Mouse (Mus musculus): ENCODE measurements around the gene Vezf1. TPM values are rescaled to one million over a fixed set of nuclear protein-coding genes. Genes with fewer than 3 reads are reported as not detected.

The Vezf1 gene
- polyA plus RNA-seq, 1 experiment = 18.5 TPM

- Histone ChIP-seq H3K4me3 (ENCODE audit: insufficient read depth, low read length) (no peak overlapping the region), H3K27ac (ENCODE audit: insufficient read depth, low read length) (peak overlapping the region; percentile 98; the same call in 1 of the 2 replicates), H3K4me1 (ENCODE audit: control insufficient read depth, insufficient read depth, low read length) (peaks cover 10% of the 10 kb centered on the region)
- TF ChIP-seq POLR2A (IDR thresholded peaks at IDR 0.05; ENCODE audit: extremely low read depth, insufficient read depth, low read length) (no peak), CTCF (IDR thresholded peaks at IDR 0.05; ENCODE audit: extremely low read depth, insufficient read depth, low read length) (no peak)
Measured at GRCm38 (mm10) chr11:88117356-88118090, 49.4 kb downstream of the Vezf1 start.

- Histone ChIP-seq H3K4me3 (ENCODE audit: insufficient read depth, low read length) (no peak overlapping the region), H3K27ac (ENCODE audit: insufficient read depth, low read length) (peak overlapping the region; percentile 98), H3K4me1 (ENCODE audit: control insufficient read depth, insufficient read depth, low read length) (peaks cover 10% of the 10 kb centered on the region)
- TF ChIP-seq POLR2A (IDR thresholded peaks at IDR 0.05; ENCODE audit: extremely low read depth, insufficient read depth, low read length) (no peak), CTCF (IDR thresholded peaks at IDR 0.05; ENCODE audit: extremely low read depth, insufficient read depth, low read length) (no peak)
Measured at GRCm38 (mm10) chr11:88118091-88118440, 50.0 kb downstream of the Vezf1 start.

GRCm38 (mm10) chr11:88118817-88119642, 51.0 kb downstream of the Vezf1 start:
- TF ChIP-seq POLR2A (IDR thresholded peaks at IDR 0.05; ENCODE audit: extremely low read depth, insufficient read depth, low read length) (0 out of 2 replicates have a peak, but pooled peaks have one; percentile 18), CTCF (IDR thresholded peaks at IDR 0.05; ENCODE audit: extremely low read depth, insufficient read depth, low read length) (no peak)
- H3K4me1 ChIP-seq (ENCODE audit: control insufficient read depth, insufficient read depth, low read length) = peaks cover 10% of the 10 kb centered on the region
- H3K4me3 ChIP-seq (ENCODE audit: insufficient read depth, low read length) = no peak overlapping the region
- H3K27ac ChIP-seq (ENCODE audit: insufficient read depth, low read length) = peak overlapping the region; percentile 98

GRCm38 (mm10) chr11:88122545-88122944, 54.5 kb downstream of the Vezf1 start:
- Histone ChIP-seq H3K4me3 (ENCODE audit: insufficient read depth, low read length) (no peak overlapping the region), H3K4me1 (ENCODE audit: control insufficient read depth, insufficient read depth, low read length) (peaks cover 6% of the 10 kb centered on the region), H3K27ac (ENCODE audit: insufficient read depth, low read length) (no peak overlapping the region)
- no peak for TF ChIP-seq POLR2A (IDR thresholded peaks at IDR 0.05; ENCODE audit: extremely low read depth, insufficient read depth, low read length)
- no peak for TF ChIP-seq CTCF (IDR thresholded peaks at IDR 0.05; ENCODE audit: extremely low read depth, insufficient read depth, low read length)

- TF ChIP-seq CTCF (IDR thresholded peaks at IDR 0.05; ENCODE audit: extremely low read depth, insufficient read depth, low read length) (no peak), POLR2A (IDR thresholded peaks at IDR 0.05; ENCODE audit: extremely low read depth, insufficient read depth, low read length) (no peak)
- Histone ChIP-seq H3K27ac (ENCODE audit: insufficient read depth, low read length) (no peak overlapping the region), H3K4me3 (ENCODE audit: insufficient read depth, low read length) (no peak overlapping the region), H3K4me1 (ENCODE audit: control insufficient read depth, insufficient read depth, low read length) (peaks cover 6% of the 10 kb centered on the region)
Measured at GRCm38 (mm10) chr11:88123021-88123420, 54.9 kb downstream of the Vezf1 start.

- Histone ChIP-seq H3K27ac (ENCODE audit: insufficient read depth, low read length) (no peak overlapping the region), H3K4me3 (ENCODE audit: insufficient read depth, low read length) (no peak overlapping the region), H3K4me1 (ENCODE audit: control insufficient read depth, insufficient read depth, low read length) (peaks cover 6% of the 10 kb centered on the region)
- TF ChIP-seq CTCF (IDR thresholded peaks at IDR 0.05; ENCODE audit: extremely low read depth, insufficient read depth, low read length) = no peak
- TF ChIP-seq POLR2A (IDR thresholded peaks at IDR 0.05; ENCODE audit: extremely low read depth, insufficient read depth, low read length) = no peak
Measured at GRCm38 (mm10) chr11:88123731-88124130, 55.7 kb downstream of the Vezf1 start.

- no peak overlapping the region for H3K4me3 ChIP-seq (ENCODE audit: insufficient read depth, low read length)
- H3K27ac ChIP-seq (ENCODE audit: insufficient read depth, low read length) = no peak overlapping the region
- H3K4me1 ChIP-seq (ENCODE audit: control insufficient read depth, insufficient read depth, low read length) = no peaks in the 10 kb centered on the region
- TF ChIP-seq POLR2A (IDR thresholded peaks at IDR 0.05; ENCODE audit: extremely low read depth, insufficient read depth, low read length) = no peak
- no peak for TF ChIP-seq CTCF (IDR thresholded peaks at IDR 0.05; ENCODE audit: extremely low read depth, insufficient read depth, low read length)
Measured at GRCm38 (mm10) chr11:88125483-88125882, 57.4 kb downstream of the Vezf1 start.

- TF ChIP-seq CTCF (IDR thresholded peaks at IDR 0.05; ENCODE audit: extremely low read depth, insufficient read depth, low read length) (no peak), POLR2A (IDR thresholded peaks at IDR 0.05; ENCODE audit: extremely low read depth, insufficient read depth, low read length) (no peak)
- peak overlapping the region; percentile 82 for H3K27ac ChIP-seq (ENCODE audit: insufficient read depth, low read length)
- no peaks in the 10 kb centered on the region for H3K4me1 ChIP-seq (ENCODE audit: control insufficient read depth, insufficient read depth, low read length)
- no peak overlapping the region for H3K4me3 ChIP-seq (ENCODE audit: insufficient read depth, low read length)
Measured at GRCm38 (mm10) chr11:88126306-88126793, 58.3 kb downstream of the Vezf1 start.

- no peak overlapping the region for H3K27ac ChIP-seq (ENCODE audit: insufficient read depth, low read length)
- H3K4me1 ChIP-seq (ENCODE audit: control insufficient read depth, insufficient read depth, low read length) = no peaks in the 10 kb centered on the region
- no peak overlapping the region for H3K4me3 ChIP-seq (ENCODE audit: insufficient read depth, low read length)
- no peak for TF ChIP-seq POLR2A (IDR thresholded peaks at IDR 0.05; ENCODE audit: extremely low read depth, insufficient read depth, low read length)
- TF ChIP-seq CTCF (IDR thresholded peaks at IDR 0.05; ENCODE audit: extremely low read depth, insufficient read depth, low read length) = no peak
Measured at GRCm38 (mm10) chr11:88128461-88128860, 60.4 kb downstream of the Vezf1 start.
